Mouse (Mus musculus) cerebellum, adult 2 months (tissue): ENCODE measurements around the gene Aspscr1.
"Not testable (repeated sequence)": the region's sequence is repeated elsewhere in the genome, so short reads cannot be mapped to it uniquely, and the experiment has no call there.

Experiments used
- CTCF ChIP-seq: fragments of 200-500 bp; IDR thresholded peaks from 2 replicates; pipeline ENCODE4 v1.5.1; 2011; ENCODE audit warnings: low read depth, mild to moderate bottlenecking, control low read depth, low read length, moderate library complexity, borderline replicate concordance; ENCODE audit not compliant: insufficient read depth
- POLR2A ChIP-seq: fragments of 200-500 bp; IDR thresholded peaks from 2 replicates; pipeline ENCODE4 v1.6.1; 2011; ENCODE audit warnings: low read length, control low read depth, borderline replicate concordance; ENCODE audit not compliant: insufficient read depth

GRCm38 (mm10) chr11:120729432-120730050 is 56.8 kb downstream of the Aspscr1 start:
- TF ChIP-seq POLR2A, CTCF: not testable (repeated sequence)
